Mouse (Mus musculus) brain, adult 2 months (tissue): ENCODE results near the gene Tnf.

ENCODE experiments used
- DNase-seq: peaks from one replicate; pipeline ENCODE4 v3.0.0; 2011; ENCODE audit warnings: low read depth, low spot score

The Tnf gene

DNA sequence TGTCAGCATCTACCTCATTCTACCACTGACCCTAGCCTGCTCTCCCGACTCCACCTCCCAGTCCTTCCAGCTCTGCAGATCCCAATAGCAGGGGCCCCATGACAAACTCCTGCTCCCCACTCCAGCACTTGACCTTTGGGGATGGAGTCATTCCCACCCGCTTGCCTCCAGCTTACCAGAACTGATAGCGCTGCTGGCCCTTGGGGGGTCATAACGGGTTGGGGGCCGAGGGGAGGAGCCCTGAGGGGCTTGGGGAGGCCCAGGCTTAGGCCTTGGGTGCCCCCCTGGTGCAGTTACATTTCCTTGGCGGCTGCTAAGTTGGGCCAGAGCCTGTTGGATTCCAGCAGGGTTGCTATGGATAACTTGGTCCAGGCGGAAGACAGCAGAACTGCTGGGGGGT, 47.2 kb downstream of the Tnf start:
- no peak for DNase-seq

DNA sequence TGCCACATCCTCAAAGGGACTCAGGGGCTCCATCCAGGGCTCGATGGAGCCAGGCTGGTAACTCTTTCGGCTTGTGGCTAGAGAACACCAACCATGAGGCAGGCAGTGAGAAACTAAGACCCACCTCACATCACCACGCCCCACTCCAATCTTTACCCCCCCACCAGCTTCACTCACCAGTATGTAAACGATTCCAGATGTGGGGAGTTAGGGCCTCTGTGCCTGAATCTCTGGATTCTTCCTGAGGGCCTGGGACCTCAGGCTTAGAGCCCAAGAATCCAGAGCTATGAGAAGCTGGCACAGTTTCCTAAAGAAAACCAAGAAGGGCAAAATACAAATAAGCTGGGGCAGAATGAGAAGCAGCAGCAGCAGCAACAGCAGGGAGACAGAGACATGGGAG, 47.9 kb downstream of the Tnf start:
- DNase-seq: no peak

DNA sequence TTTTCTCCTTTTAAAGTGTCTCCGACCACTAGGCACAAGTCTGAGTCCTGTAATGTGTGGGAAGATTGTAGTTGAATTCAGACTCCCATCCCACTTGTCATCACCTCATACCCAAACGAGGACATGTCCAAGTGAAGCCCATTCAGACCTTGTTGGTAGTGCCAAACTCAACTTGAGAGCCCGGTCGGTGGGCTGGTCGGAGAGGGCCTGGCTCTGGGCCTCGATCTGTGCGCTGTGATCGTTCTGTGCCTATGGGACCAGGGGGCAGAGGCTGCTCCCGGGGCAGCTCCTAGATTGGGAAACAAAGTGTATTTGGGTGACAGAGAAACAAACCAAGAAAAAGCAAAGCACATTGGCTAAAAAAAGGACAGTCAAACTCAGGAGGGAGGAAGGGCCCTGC, 48.7 kb downstream of the Tnf start:
- DNase-seq: no peak

DNA sequence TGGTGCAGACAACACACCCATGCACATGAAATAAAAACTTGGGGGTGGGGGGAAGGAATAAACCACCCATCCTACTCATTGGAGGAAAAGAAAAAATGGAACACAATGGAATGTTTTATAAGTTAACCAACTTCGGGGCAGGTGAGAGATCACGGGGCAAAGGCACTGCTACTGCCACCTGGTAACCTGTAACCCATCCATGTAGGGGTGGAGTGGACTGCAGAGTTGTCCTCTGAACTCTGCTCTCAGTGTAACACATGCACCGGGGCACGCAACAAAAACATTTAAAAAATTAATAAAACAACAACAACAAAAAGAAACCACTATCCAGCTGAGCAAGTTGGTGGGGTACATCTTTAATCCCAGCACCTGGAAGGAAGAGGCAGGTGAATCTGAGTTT, 49.7 kb downstream of the Tnf start:
- no peak for DNase-seq
